Mouse (Mus musculus) C2C12 (cell line): ENCODE measurements around the gene Asic2.

Source experiments
- CTCF ChIP-seq: IDR thresholded peaks from one replicate; pipeline ENCODE4 v1.5.1; 2011; ENCODE audit not compliant: control insufficient read depth, insufficient read depth, insufficient read length
- MAX ChIP-seq: IDR thresholded peaks from one replicate; pipeline ENCODE4 v1.6.1; 2011; ENCODE audit warnings: mild to moderate bottlenecking, control low read depth
- MYOG ChIP-seq: IDR thresholded peaks from one replicate; pipeline ENCODE4 v1.6.1; 2011; ENCODE audit not compliant: control insufficient read depth, insufficient read length; ENCODE audit errors: extremely low read depth

DNA sequence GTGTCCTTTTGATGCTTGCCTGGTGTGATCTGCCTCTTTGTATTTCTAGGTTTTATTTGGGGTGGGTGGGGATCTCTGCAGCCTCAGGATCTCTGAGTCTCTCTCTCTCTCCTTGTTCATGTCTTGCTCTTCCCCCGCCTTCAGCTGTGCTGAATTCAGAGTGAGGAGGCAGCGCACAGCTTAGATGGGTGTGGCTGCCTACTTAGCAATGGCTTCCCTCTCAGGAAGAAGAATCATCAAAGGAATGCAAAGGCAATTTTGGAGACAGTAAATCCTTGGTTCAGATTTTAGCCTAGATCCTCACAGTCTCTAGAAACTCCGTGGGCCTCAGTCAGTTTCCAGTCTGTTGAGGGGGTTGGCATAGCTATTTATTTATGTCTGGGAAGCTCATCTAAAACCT is 297.8 kb downstream of the Asic2 start:
- no peak for TF ChIP-seq CTCF
- TF ChIP-seq MAX, result no peak
- no peak for TF ChIP-seq MYOG
